Mouse (Mus musculus) olfactory bulb, adult 2 months (tissue): Measurements from ENCODE around the gene Adamtsl1.

Experiments used
- CTCF ChIP-seq: fragments of 200-500 bp; IDR thresholded peaks from 2 replicates; pipeline ENCODE4 v1.5.1; 2012; ENCODE audit warnings: low read depth, mild to moderate bottlenecking, low read length, moderate library complexity; ENCODE audit not compliant: insufficient read depth
- POLR2A ChIP-seq: fragments of 200-500 bp; IDR thresholded peaks from 2 replicates; pipeline ENCODE4 v1.6.1; 2012; ENCODE audit warnings: mild to moderate bottlenecking, low read depth, low read length, moderate library complexity; ENCODE audit not compliant: insufficient read depth

GRCm38 (mm10) chr4:86020372-86021090 is 506.6 kb downstream of the Adamtsl1 start:
- TF ChIP-seq CTCF (no peak), POLR2A (no peak)
